Comparison of ENCODE assay signal across 18 mouse cellular contexts in genomic region chr7:34693072-34693471, GRCm38 (mm10). TPM values are rescaled to one million over a fixed set of nuclear protein-coding genes. Genes with fewer than 3 reads are reported as not detected.
DNase-seq lines count a peak whose midpoint lies in the region; ATAC-seq lines count a peak whose summit lies in the region.
"Had no signal": no experiment of that assay in that cellular context is flagged by ENCODE, and none has a peak within 500 bp of the region (broad histone marks: within the 10 kb centered on the region; RNA-seq: fewer than 3 reads in every experiment).

No protein-coding gene starts in this region.

- H3K9me3 ChIP-seq in embryonic facial prominence, embryonic 10.5 days = no peaks in the 10 kb centered on the region
- no peaks in the 10 kb centered on the region for H3K9me3 ChIP-seq in hindbrain, embryonic 12.5 days (replicated peaks)
- H3K9me3 ChIP-seq in midbrain, embryonic 14.5 days (ENCODE audit: control insufficient read depth, low read length) = no peaks in the 10 kb centered on the region
- H3K9me3 ChIP-seq: heart, embryonic 13.5 days; kidney, embryonic 15.5 days; liver, embryonic 12.5 days had no signal

- intact Hi-C loops in left cerebral cortex, postnatal 4 days (cut with DNase I) = no loop called here

- no peak overlapping the region for H3K4me2 ChIP-seq in hindbrain, embryonic 12.5 days (replicated peaks)
- H3K4me2 ChIP-seq in midbrain, embryonic 14.5 days (ENCODE audit: low read length) = no peak overlapping the region
- H3K4me2 ChIP-seq: heart, embryonic 13.5 days; kidney, embryonic 15.5 days; liver, embryonic 12.5 days had no signal

- H3K4me3 ChIP-seq in embryonic facial prominence, embryonic 10.5 days = no peak overlapping the region
- H3K4me3 ChIP-seq in hindbrain, embryonic 12.5 days = no peak overlapping the region
- H3K4me3 ChIP-seq in midbrain, embryonic 14.5 days (replicated peaks; ENCODE audit: low read depth, low read length) = no peak overlapping the region
- H3K4me3 ChIP-seq: gastrocnemius, adult 2 months; heart, embryonic 13.5 days; kidney, embryonic 15.5 days; liver, embryonic 12.5 days had no signal

- no peak overlapping the region for H3K9ac ChIP-seq in hindbrain, embryonic 12.5 days
- no peak overlapping the region for H3K9ac ChIP-seq in midbrain, embryonic 14.5 days (replicated peaks; ENCODE audit: low read length)
- H3K9ac ChIP-seq: heart, embryonic 13.5 days; kidney, embryonic 15.5 days; liver, embryonic 12.5 days had no signal

- H3K27me3 ChIP-seq in embryonic facial prominence, embryonic 10.5 days (replicated peaks; ENCODE audit: low read depth, poor library complexity, severe bottlenecking) = no peaks in the 10 kb centered on the region
- peaks cover 4% of the 10 kb centered on the region; the same call in 1 of the 2 replicates for H3K27me3 ChIP-seq in hindbrain, embryonic 12.5 days
- H3K27me3 ChIP-seq in midbrain, embryonic 14.5 days (ENCODE audit: control insufficient read depth, insufficient read depth, low read length) = no peaks in the 10 kb centered on the region
- H3K27me3 ChIP-seq: kidney, embryonic 15.5 days; liver, embryonic 12.5 days; Patski had no signal

- peak; percentile 75 for DNase-seq in left cerebral cortex, postnatal 4 days
- no peak for DNase-seq in left cerebral cortex, adult 18-20 months (ENCODE audit: low spot score in 2 of 2)
- DNase-seq in embryonic facial prominence, embryonic 10.5 days (ENCODE audit: low spot score) = no peak
- DNase-seq in midbrain, embryonic 14.5 days = no peak
- DNase-seq in layer of hippocampus, postnatal 25 days (ENCODE audit: extremely low spot score in 1 of 2, low spot score in 1 of 2) = no peak
- DNase-seq: gastrocnemius, adult 2 months; heart, postnatal 36 days; layer of hippocampus, postnatal 36 days; thymus, adult 2 months had no signal

- 0 out of 2 replicates have a peak overlapping the region, but pooled peaks have one; percentile 30 for H3K27ac ChIP-seq in embryonic facial prominence, embryonic 10.5 days (replicated peaks)
- H3K27ac ChIP-seq in hindbrain, embryonic 12.5 days = peak overlapping the region; percentile 85
- H3K27ac ChIP-seq in midbrain, embryonic 14.5 days (replicated peaks; ENCODE audit: low read depth, low read length) = 0 out of 2 replicates have a peak overlapping the region, but pooled peaks have one; percentile 5
- H3K27ac ChIP-seq: gastrocnemius, adult 2 months; heart, embryonic 13.5 days; kidney, embryonic 15.5 days; liver, embryonic 12.5 days had no signal

- no peaks in the 10 kb centered on the region for H3K36me3 ChIP-seq in embryonic facial prominence, embryonic 10.5 days (replicated peaks)
- no peaks in the 10 kb centered on the region for H3K36me3 ChIP-seq in hindbrain, embryonic 12.5 days
- no peaks in the 10 kb centered on the region for H3K36me3 ChIP-seq in midbrain, embryonic 14.5 days (ENCODE audit: control insufficient read depth, insufficient read depth, low read length)
- H3K36me3 ChIP-seq: heart, embryonic 13.5 days; kidney, embryonic 15.5 days; liver, embryonic 12.5 days had no signal

- 74% methylated on average over 4 of the region's 4 CpGs for WGBS in embryonic facial prominence, embryonic 10.5 days
- WGBS in hindbrain, embryonic 12.5 days = 60% methylated on average over 4 of the region's 4 CpGs
- WGBS in midbrain, embryonic 14.5 days = 74% methylated on average over 4 of the region's 4 CpGs

- peaks cover 31% of the 10 kb centered on the region for H3K4me1 ChIP-seq in embryonic facial prominence, embryonic 10.5 days
- H3K4me1 ChIP-seq in hindbrain, embryonic 12.5 days = peaks cover 71% of the 10 kb centered on the region
- peaks cover 41% of the 10 kb centered on the region for H3K4me1 ChIP-seq in midbrain, embryonic 14.5 days (ENCODE audit: control insufficient read depth, insufficient read depth, low read length)
- H3K4me1 ChIP-seq: liver, embryonic 12.5 days had no signal

- ATAC-seq in hindbrain, embryonic 12.5 days (ENCODE audit: low FRiP score) = no peak
- ATAC-seq in midbrain, embryonic 14.5 days (ENCODE audit: low FRiP score, low TSS enrichment) = no peak
- no peak for ATAC-seq in activated CD4-positive, CD25-positive, alpha-beta regulatory T cell, adult 4 months
- ATAC-seq: forebrain, embryonic 16.5 days; intestine, embryonic 16.5 days; liver, embryonic 12.5 days; Patski had no signal

RNA-seq across cellular contexts. Expression of gene Kctd15, which starts 36.5 kb away (rescaled TPM):
- 10 to 100 TPM; 41.6 to 47.3 TPM for total RNA-seq in left cerebral cortex, postnatal 4 days (2021)
- total RNA-seq in left cerebral cortex, adult 18-20 months (2021) = 10 to 100 TPM; 10.3 to 11.9 TPM
- 61.1 and 63.8 TPM in 2 replicates for polyA plus RNA-seq in embryonic facial prominence, embryonic 10.5 days (2016; fragmentation: Nextera tagmentation; extraction: Ambion mirVana)
- 36.9 and 42.1 TPM in 2 replicates for polyA plus RNA-seq in hindbrain, embryonic 12.5 days (2016; fragmentation: Nextera tagmentation; extraction: Ambion mirVana)
- polyA plus RNA-seq in midbrain, embryonic 14.5 days (2014; fragmentation: Nextera tagmentation; extraction: Ambion mirVana) = 17.5 and 29.1 TPM in 2 replicates
- not detected for polyA plus RNA-seq in activated CD4-positive, CD25-positive, alpha-beta regulatory T cell, adult 4 months (2017; shearing (Covaris generic))
- total RNA-seq in layer of hippocampus, postnatal 25 days (2021) = 10 to 100 TPM; 14.8 to 17.0 TPM
- total RNA-seq: granulocyte monocyte progenitor cell, adult 5-6 weeks had no signal

Comparison
In these comparisons a context has a peak if more than half of its experiments do, and no peak if none do; other contexts are left out.
1. H3K27ac ChIP-seq: peak in every context shown above with its lines; median percentile 85 in hindbrain, embryonic 12.5 days; 30 in embryonic facial prominence, embryonic 10.5 days; 5 in midbrain, embryonic 14.5 days.
2. RNA of gene Kctd15, which starts 36.5 kb away (polyA plus RNA-seq): 61.1 to 63.8 TPM in embryonic facial prominence, embryonic 10.5 days, 36.9 to 42.1 TPM in hindbrain, embryonic 12.5 days and 17.5 to 29.1 TPM in midbrain, embryonic 14.5 days; not detected in activated CD4-positive, CD25-positive, alpha-beta regulatory T cell, adult 4 months; every median in the first group is over 10 times any median in the second.